Mouse (Mus musculus): ENCODE results near the gene Guk1. TPM values are rescaled to one million over a fixed set of nuclear protein-coding genes. Genes with fewer than 3 reads are reported as not detected.
A peak's percentile ranks its signal among the peaks of the same experiment; 100 is the strongest.

Guk1 gene
- polyA plus RNA-seq (2014; fragmentation: Nextera tagmentation; extraction: Ambion mirVana): 114 and 126 TPM in 2 replicates

DNA sequence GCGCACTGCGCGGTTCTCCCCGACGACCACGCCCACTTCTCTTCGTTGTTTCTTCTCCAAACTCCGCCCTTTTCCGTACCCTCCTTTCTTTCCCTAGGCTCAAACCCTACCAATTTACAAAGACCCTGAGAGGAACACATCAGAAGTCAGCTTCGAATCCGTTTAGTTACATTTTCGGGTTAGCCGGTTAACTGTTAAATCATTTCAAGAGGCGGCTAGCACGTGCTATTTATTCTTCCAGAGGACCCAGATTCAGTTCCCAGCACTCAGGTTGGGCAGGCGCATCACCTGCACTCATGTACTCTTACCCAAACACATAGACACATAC, at the start of gene Guk1:
TSS of gene Guk1 (minus strand) at position 154 of the 328 bp plus-strand sequence.
- no peaks in the 10 kb centered on the region for H3K27me3 ChIP-seq (replicated peaks; ENCODE audit: control insufficient read depth, insufficient read depth, low read length)
- H3K4me3 ChIP-seq (ENCODE audit: low read depth, low read length): peak within 1 kb of the TSS; percentile 63
- no peaks in the 10 kb centered on the region for H3K9me3 ChIP-seq (ENCODE audit: control insufficient read depth, low read length)
- 5% methylated on average over 13 of the region's 16 CpGs for WGBS
- H3K4me1 ChIP-seq (ENCODE audit: control insufficient read depth, insufficient read depth, low read length): no peaks in the 10 kb centered on the region
- ATAC-seq (ENCODE audit: low read depth) (no peak), DNase-seq (ENCODE audit: low spot score) (peak; percentile 95)
- H3K27ac ChIP-seq (replicated peaks; ENCODE audit: low read depth, low read length): peak within 1 kb of the TSS; percentile 85
- H3K9ac ChIP-seq (ENCODE audit: low read depth, low read length): peak within 1 kb of the TSS; percentile 78
- no peaks in the 10 kb centered on the region for H3K36me3 ChIP-seq (ENCODE audit: control insufficient read depth, insufficient read depth, low read length)
- H3K4me2 ChIP-seq (ENCODE audit: low read depth, low read length): peak within 1 kb of the TSS; percentile 63

DNA sequence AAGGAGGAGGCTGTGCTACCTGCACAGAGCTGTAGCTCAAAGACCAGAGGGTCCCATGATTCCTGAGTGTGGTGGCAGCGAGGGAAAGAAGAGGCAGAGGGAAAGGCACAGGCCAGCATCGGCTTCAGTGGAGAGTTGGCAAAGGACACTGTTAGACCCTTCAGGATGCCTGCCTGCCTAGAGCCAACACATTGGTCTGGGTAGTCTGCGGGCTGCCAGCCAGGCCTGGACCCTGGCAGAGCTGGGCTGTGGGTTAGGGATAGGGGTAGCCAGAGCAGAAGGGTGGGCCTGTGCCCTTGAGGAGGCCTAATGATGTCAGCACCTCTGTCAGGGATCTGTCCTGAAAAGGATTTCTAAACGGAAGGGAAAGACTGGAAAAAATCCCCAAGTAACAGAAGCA, 47.8 kb upstream of the Guk1 start:
- H3K9ac ChIP-seq (ENCODE audit: low read depth, low read length): no peak overlapping the region
- no peak for ATAC-seq (ENCODE audit: low read depth)
- WGBS: 65% methylated on average over 4 of the region's 4 CpGs

GRCm38 (mm10) chr11:59239428-59239785, 47.4 kb upstream of the Guk1 start:
- no peaks in the 10 kb centered on the region for H3K36me3 ChIP-seq (ENCODE audit: control insufficient read depth, insufficient read depth, low read length)
- peaks cover 4% of the 10 kb centered on the region; the same call in 1 of the 2 replicates for H3K4me1 ChIP-seq (ENCODE audit: control insufficient read depth, insufficient read depth, low read length)
- H3K27me3 ChIP-seq (replicated peaks; ENCODE audit: control insufficient read depth, insufficient read depth, low read length): 0 out of 2 replicates have a peak, but pooled peaks cover 3% of the 10 kb centered on the region
- no peak overlapping the region for H3K4me2 ChIP-seq (ENCODE audit: low read depth, low read length)
- H3K9ac ChIP-seq (ENCODE audit: low read depth, low read length): no peak overlapping the region
- H3K4me3 ChIP-seq (ENCODE audit: low read depth, low read length): no peak overlapping the region
- DNase-seq (ENCODE audit: low spot score) (no peak), ATAC-seq (ENCODE audit: low read depth) (no peak)
- WGBS: 36% methylated on average over 4 of the region's 4 CpGs
- no peak overlapping the region for H3K27ac ChIP-seq (replicated peaks; ENCODE audit: low read depth, low read length)
- H3K9me3 ChIP-seq (ENCODE audit: control insufficient read depth, low read length): no peaks in the 10 kb centered on the region

More for the DNA sequence above, 47.8 kb upstream of the Guk1 start:
- Histone ChIP-seq H3K4me2 (ENCODE audit: low read depth, low read length) (no peak overlapping the region), H3K27me3 (replicated peaks; ENCODE audit: control insufficient read depth, insufficient read depth, low read length) (0 out of 2 replicates have a peak, but pooled peaks cover 3% of the 10 kb centered on the region), H3K36me3 (ENCODE audit: control insufficient read depth, insufficient read depth, low read length) (no peaks in the 10 kb centered on the region), H3K9me3 (ENCODE audit: control insufficient read depth, low read length) (no peaks in the 10 kb centered on the region), H3K4me3 (ENCODE audit: low read depth, low read length) (no peak overlapping the region), H3K27ac (replicated peaks; ENCODE audit: low read depth, low read length) (no peak overlapping the region), H3K4me1 (ENCODE audit: control insufficient read depth, insufficient read depth, low read length) (peaks cover 4% of the 10 kb centered on the region; the same call in 1 of the 2 replicates)
- DNase-seq (ENCODE audit: low spot score): no peak

DNA sequence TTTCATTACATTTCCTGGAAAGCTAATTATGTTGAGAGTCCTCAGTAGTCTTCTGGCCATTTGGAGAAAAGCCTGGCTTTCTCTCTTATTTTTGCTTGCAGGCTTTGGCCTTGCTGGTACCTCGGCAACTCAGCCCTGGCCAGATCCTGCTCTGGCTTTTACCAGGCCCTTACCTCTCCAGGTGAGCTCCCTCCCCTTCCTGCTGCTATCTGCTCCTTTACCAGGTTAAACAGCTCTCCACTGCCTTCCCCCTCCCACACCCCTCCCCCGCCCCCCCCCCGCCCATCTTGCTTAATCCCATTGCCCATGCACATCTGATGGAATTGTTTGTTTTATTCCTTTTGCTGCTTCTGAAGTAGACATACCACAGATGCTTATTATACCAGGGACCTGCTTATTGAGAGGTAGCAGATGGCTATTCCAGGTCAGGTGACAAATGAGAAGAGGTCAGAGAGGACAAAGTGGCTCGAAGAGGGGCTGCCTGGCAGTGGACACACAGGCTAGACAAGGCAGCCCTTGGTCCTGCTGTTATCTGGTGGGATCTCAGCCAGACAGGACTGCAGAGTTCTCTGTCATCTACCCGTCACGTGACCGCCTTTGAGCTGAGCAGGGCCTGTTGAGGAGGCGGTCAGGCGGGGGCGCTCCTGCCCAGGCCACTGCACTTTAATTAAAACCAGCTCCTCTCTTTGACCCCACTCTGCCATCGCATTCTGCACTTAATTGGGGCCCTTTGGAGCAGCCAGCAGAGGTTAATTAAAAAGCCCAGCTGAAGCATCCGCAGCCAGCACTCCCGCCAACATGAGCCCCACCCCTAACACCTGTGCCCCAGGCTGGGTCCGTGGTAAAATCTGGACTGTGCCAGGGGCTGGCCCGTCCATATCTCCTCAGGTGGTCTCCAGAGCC, 46.8 kb upstream of the Guk1 start:
- Histone ChIP-seq H3K27ac (replicated peaks; ENCODE audit: low read depth, low read length) (no peak overlapping the region), H3K9me3 (ENCODE audit: control insufficient read depth, low read length) (no peaks in the 10 kb centered on the region), H3K4me2 (ENCODE audit: low read depth, low read length) (no peak overlapping the region), H3K36me3 (ENCODE audit: control insufficient read depth, insufficient read depth, low read length) (no peaks in the 10 kb centered on the region), H3K9ac (ENCODE audit: low read depth, low read length) (no peak overlapping the region), H3K4me3 (ENCODE audit: low read depth, low read length) (no peak overlapping the region), H3K27me3 (replicated peaks; ENCODE audit: control insufficient read depth, insufficient read depth, low read length) (0 out of 2 replicates have a peak, but pooled peaks cover 3% of the 10 kb centered on the region), H3K4me1 (ENCODE audit: control insufficient read depth, insufficient read depth, low read length) (peaks cover 4% of the 10 kb centered on the region; the same call in 1 of the 2 replicates)
- ATAC-seq (ENCODE audit: low read depth) (peak; percentile 67), DNase-seq (ENCODE audit: low spot score) (peak; percentile 72)
- 4% methylated on average over 14 of the region's 15 CpGs for WGBS

DNA sequence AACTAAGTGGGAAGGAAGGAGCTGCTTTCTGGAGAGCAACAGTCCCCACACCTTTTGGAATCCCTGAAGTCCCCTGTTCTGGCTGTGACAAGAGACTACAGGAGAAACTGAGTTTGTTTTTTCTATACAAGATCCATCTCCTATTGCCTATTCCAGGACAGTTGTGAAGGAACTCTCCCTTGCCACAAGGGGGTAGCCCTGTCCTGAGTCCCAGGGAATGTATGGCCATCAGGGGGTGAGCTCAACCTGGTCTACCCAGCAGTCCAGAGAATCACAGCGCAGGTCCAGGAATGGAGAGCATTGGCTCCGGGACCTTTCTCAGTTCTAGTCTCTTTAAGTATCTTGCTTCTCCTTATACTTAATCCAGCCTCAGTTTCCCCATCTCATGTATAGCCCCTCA, 40.8 kb upstream of the Guk1 start:
- Histone ChIP-seq H3K4me3 (ENCODE audit: low read depth, low read length) (no peak overlapping the region), H3K4me1 (ENCODE audit: control insufficient read depth, insufficient read depth, low read length) (peaks cover 5% of the 10 kb centered on the region; the same call in 1 of the 2 replicates), H3K9ac (ENCODE audit: low read depth, low read length) (no peak overlapping the region), H3K36me3 (ENCODE audit: control insufficient read depth, insufficient read depth, low read length) (no peaks in the 10 kb centered on the region), H3K27ac (replicated peaks; ENCODE audit: low read depth, low read length) (no peak overlapping the region), H3K9me3 (ENCODE audit: control insufficient read depth, low read length) (no peaks in the 10 kb centered on the region), H3K4me2 (ENCODE audit: low read depth, low read length) (no peak overlapping the region), H3K27me3 (replicated peaks; ENCODE audit: control insufficient read depth, insufficient read depth, low read length) (no peaks in the 10 kb centered on the region)
- DNase-seq (ENCODE audit: low spot score) (no peak), ATAC-seq (ENCODE audit: low read depth) (no peak)
- WGBS: 54% methylated on average over 2 of the region's 2 CpGs

GRCm38 (mm10) chr11:59230144-59230760, 38.2 kb upstream of the Guk1 start:
- ATAC-seq (ENCODE audit: low read depth) (no peak), DNase-seq (ENCODE audit: low spot score) (peak; percentile 56)
- Histone ChIP-seq H3K4me3 (ENCODE audit: low read depth, low read length) (no peak overlapping the region), H3K9ac (ENCODE audit: low read depth, low read length) (no peak overlapping the region), H3K36me3 (ENCODE audit: control insufficient read depth, insufficient read depth, low read length) (no peaks in the 10 kb centered on the region), H3K4me2 (ENCODE audit: low read depth, low read length) (no peak overlapping the region), H3K27ac (replicated peaks; ENCODE audit: low read depth, low read length) (no peak overlapping the region), H3K9me3 (ENCODE audit: control insufficient read depth, low read length) (no peaks in the 10 kb centered on the region), H3K4me1 (ENCODE audit: control insufficient read depth, insufficient read depth, low read length) (peaks cover 20% of the 10 kb centered on the region), H3K27me3 (replicated peaks; ENCODE audit: control insufficient read depth, insufficient read depth, low read length) (no peaks in the 10 kb centered on the region)
- 16% methylated on average over 7 of the region's 7 CpGs for whole genome bisulfite sequencing

DNA sequence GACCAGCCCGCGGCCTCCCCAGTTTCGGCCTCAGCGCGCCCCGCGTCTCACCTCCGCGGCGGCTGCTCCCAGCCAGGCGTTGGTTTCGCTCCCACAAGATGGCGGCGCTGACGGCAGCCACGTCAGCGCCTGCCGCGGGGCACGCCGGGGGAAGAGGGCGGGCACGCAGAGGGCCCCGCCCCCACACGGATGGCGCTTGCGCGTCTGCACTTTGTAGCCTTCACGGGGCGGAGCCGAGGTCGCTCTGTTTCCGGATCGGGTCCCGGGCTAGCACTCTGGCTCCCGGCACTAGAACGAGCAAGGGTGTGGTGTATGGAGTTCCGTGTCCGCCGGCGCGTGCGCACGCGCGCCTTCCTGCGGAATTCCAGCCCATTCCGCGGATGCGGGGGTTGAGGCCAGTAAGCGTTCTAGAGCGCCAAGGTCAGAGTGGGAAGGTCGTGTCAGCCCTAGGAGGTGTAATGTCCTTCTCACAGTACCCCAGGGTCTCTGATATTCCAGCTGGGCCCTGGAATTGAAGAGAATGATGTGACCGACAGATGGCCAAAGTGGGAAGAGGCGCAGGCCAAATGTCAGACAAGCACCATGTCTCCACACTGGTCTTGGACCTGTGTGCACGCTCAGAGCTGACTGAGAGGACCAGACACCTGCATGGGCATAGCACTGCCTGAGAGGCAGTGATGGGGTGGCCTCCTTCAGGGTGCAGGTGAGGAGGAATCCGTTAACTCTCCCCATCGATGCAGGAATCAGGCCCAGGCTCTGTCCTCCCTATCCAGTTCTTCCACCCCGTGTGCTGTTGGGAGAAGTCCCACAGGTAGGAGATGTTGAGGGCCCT, 36.3 kb upstream of the Guk1 start, which contains the start of gene Arf1:
TSS of gene Arf1 (minus strand) at position 149 of the 832 bp plus-strand sequence.
- peak; percentile 97 for DNase-seq (ENCODE audit: low spot score)
- Histone ChIP-seq H3K9me3 (ENCODE audit: control insufficient read depth, low read length) (no peaks in the 10 kb centered on the region), H3K36me3 (ENCODE audit: control insufficient read depth, insufficient read depth, low read length) (peaks cover 3% of the 10 kb centered on the region; the same call in 1 of the 2 replicates), H3K9ac (ENCODE audit: low read depth, low read length) (peak within 1 kb of the TSS; percentile 100), H3K4me3 (ENCODE audit: low read depth, low read length) (peak within 1 kb of the TSS; percentile 100), H3K4me2 (ENCODE audit: low read depth, low read length) (peak within 1 kb of the TSS; percentile 82), H3K27me3 (replicated peaks; ENCODE audit: control insufficient read depth, insufficient read depth, low read length) (no peaks in the 10 kb centered on the region), H3K27ac (replicated peaks; ENCODE audit: low read depth, low read length) (peak within 1 kb of the TSS; percentile 97), H3K4me1 (ENCODE audit: control insufficient read depth, insufficient read depth, low read length) (peaks cover 36% of the 10 kb centered on the region)
- WGBS: 6% methylated on average over 45 of the region's 59 CpGs
- peak; percentile 95 for ATAC-seq (ENCODE audit: low read depth)

- Histone ChIP-seq H3K27me3 (replicated peaks; ENCODE audit: control insufficient read depth, insufficient read depth, low read length) (no peaks in the 10 kb centered on the region), H3K4me1 (ENCODE audit: control insufficient read depth, insufficient read depth, low read length) (peaks cover 37% of the 10 kb centered on the region), H3K4me3 (ENCODE audit: low read depth, low read length) (peak overlapping the region; percentile 100), H3K9ac (ENCODE audit: low read depth, low read length) (peak overlapping the region; percentile 100), H3K27ac (replicated peaks; ENCODE audit: low read depth, low read length) (peak overlapping the region; percentile 97), H3K9me3 (ENCODE audit: control insufficient read depth, low read length) (no peaks in the 10 kb centered on the region), H3K36me3 (ENCODE audit: control insufficient read depth, insufficient read depth, low read length) (peaks cover 3% of the 10 kb centered on the region; the same call in 1 of the 2 replicates), H3K4me2 (ENCODE audit: low read depth, low read length) (peak overlapping the region; percentile 82)
- WGBS: 1% methylated on average over 36 of the region's 51 CpGs
- DNase-seq (ENCODE audit: low spot score) (peak; percentile 50), ATAC-seq (ENCODE audit: low read depth) (peak; percentile 73)
Observed at GRCm38 (mm10) chr11:59227604-59228121, 35.7 kb upstream of the Guk1 start.

Data from embryonic facial prominence, embryonic 14.5 days (tissue).